Mouse (Mus musculus) layer of hippocampus, postnatal 14 days (tissue): ENCODE measurements at regions not wholly inside any gene's neighbourhood (a gene's known extent, or its start where the extent isn't known, plus 50 kb on each side); places are given as distances from the start of the nearest gene placed in this dataset.

Source experiments
- DNase-seq, 2 experiments: peaks; one replicate each; pipeline ENCODE4 v3.0.0; 2021 to 2022; ENCODE audit warnings: low spot score in 2 of 2, mixed read lengths in 1 of 2

DNA sequence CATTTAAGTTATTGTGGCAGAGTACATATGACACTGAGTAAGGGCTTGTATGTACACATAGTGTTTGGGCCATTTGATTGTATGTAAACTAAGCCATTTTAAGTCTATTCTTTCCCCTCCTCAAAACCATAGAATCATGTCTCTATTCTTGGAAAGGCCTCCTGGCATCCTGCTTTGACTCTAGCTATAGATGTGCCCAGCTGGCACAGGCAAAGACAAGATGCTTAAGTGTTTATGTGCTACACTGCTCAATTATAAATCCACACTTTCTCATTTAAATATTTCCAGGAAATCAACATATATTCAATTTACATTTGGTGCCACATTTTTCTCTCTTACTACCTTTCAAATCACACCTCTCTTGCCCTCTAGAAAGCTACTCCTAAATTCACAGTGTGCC is 97.6 kb upstream of the Bdnf start:
- DNase-seq: no peak

GRCm38 (mm10) chr2:109578870-109579310 is 95.6 kb upstream of the Bdnf start:
- DNase-seq: no peak

DNA sequence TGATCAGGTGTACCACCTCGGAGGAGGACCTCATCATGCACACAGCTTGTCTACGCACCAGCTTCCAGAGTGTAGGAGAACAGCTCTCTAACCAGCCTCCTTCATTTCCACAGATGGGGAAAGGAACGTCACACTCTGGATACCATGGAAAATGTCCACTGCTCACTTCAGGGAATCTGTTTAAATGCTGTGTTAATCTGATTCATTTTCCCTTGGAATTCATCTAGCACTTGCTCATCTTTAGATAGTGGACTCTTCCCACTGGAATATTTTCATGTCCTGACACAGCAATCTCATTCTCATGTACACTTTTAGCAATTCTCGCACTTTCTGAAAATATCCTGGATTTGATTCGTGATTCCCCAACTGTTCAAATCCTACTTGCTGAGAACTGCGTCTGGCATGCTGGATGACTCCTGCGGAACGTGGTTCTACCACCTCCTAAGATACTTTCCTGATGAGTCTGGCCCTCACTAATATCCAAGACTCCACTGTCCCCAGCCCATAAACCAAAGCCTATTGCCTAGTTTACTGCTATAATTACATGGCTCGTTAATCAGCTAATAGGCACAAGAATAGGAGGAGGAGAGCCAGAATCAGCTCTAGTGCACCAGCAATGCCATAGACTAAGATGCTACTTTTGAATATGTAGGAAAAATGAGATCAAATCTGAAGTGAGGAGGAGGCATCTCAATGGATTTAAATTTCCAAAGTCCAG is 56.0 kb upstream of the Bdnf start:
- DNase-seq: no peak

DNA sequence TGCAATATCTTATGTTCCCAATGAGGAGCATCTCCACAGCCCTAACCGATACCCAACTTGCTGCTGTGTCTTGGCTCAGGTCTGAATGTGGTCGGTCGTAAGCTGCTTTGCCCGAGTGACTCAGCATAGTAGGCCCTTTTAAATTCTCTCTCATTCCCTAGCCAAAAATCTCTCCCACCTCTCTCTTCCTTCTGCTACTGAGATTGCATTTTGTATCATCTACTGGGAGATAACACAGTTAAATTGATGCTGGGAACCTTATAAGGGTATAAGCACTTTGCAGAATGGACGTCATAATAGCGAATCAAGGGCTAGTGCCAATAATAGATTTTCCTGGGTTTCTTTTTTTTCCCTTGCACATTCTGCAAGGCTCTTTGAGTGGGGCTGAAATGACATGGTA is 54.8 kb upstream of the Bdnf start:
- no peak for DNase-seq

- no peak for DNase-seq
Observed at GRCm38 (mm10) chr2:109621595-109621994, 52.9 kb upstream of the Bdnf start.
